Mouse (Mus musculus): ENCODE data around the gene Trappc10.

The Trappc10 gene

DNA sequence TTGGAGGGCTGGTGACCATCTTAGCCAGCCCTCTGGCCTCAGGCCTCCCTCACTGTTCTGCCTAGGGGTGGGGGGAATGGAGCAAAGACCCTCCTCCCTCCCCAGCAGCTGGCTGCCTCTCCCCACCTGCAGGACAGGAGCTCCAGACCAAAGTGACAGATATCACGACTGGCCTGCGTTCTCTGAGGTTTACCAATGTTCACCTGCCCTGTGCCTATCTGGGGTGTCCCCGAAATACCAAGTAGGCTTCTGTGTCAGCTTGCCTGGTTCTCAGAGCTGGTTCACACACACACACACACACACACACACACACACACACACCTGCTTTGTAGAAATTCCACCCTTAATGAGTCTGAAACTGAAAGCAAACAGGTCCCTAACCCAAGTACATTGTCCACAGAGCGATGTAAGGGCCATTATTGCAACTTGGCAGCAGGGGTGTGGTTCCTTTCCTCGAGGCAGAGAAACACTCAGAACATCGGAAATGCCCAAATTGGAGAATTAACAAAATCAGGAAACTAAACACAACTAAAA lies 13.8 kb upstream of the Trappc10 start:
- no peak for DNase-seq (ENCODE audit: low spot score in 2 of 2)

DNA sequence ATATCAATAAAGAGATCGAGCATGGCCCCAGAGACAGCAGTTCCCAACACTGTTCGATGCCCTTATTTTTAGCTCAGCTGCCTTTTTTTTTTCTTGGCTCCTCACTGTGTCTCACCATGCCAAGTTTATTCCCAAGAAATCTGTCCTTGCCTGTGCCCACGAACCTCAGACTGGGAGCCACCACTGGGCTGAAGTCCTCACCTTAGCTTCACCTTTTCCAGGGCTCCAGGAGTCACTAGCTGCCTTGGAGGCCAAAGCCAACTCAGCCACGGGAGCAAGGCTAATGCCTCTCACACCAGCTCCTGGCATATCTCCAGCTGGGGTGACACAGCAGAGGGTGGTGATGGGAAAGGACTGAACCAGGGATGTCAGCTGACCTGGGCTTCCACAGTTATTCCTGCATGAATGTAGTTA lies 11.2 kb upstream of the Trappc10 start:
- DNase-seq (ENCODE audit: low spot score in 2 of 2), result peak; percentile 59 to 62

GRCm38 (mm10) chr10:78247206-78247605 lies 2.8 kb upstream of the Trappc10 start:
- no peak for DNase-seq (ENCODE audit: low spot score in 2 of 2)

- DNase-seq (ENCODE audit: low spot score in 2 of 2), result no peak
These were observed 2.3 kb upstream of the Trappc10 start for GRCm38 (mm10) chr10:78246725-78247124.

DNA sequence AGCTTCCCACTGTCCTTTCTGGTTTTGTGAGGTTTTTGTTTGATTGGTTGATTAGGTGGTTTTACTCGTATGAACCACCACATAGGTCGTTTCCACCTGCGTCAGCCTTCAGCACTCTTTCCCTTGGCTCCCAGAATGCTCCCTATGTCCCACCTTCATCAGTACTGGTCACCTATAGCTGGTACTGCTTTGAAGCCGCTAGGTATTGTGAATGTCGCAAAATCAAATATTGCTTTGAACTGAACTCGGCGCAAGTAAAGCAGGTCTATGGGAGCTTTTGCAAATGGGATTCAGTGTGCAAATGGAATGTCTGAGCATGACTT lies 745 bp upstream of the Trappc10 start:
- DNase-seq (ENCODE audit: low spot score in 2 of 2), result no peak

- DNase-seq (ENCODE audit: low spot score in 2 of 2), result peak; percentile 57 to 58
These were observed 393 bp downstream of the Trappc10 start for GRCm38 (mm10) chr10:78244058-78244437.

GRCm38 (mm10) chr10:78238926-78239325 lies 5.5 kb downstream of the Trappc10 start:
- DNase-seq (ENCODE audit: low spot score in 2 of 2), result no peak

- no peak for DNase-seq (ENCODE audit: low spot score in 2 of 2)
These were observed 6.1 kb downstream of the Trappc10 start for GRCm38 (mm10) chr10:78238297-78238696.

- no peak for DNase-seq (ENCODE audit: low spot score in 2 of 2)
These were observed 6.6 kb downstream of the Trappc10 start for GRCm38 (mm10) chr10:78237809-78238208.

- no peak for DNase-seq (ENCODE audit: low spot score in 2 of 2)
These were observed 7.4 kb downstream of the Trappc10 start for GRCm38 (mm10) chr10:78236885-78237629.

DNA sequence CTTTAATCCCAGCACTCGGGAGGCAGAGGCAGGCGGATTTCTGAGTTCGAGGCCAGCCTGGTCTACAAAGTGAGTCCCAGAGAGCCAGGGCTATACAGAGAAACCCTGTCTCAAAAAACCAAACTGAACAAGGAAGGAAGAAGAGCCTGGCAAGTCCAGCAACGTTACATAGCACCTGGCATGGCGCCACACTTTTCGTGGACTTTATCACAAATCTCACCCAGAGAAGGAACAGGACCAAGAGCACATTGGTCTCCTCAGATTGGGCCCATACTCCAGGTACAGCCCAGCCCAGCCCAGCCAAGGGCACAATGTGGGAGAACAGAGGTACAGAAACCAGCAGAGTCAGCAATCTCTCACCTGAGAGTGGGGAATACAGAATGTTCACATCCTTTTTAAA lies 10.7 kb downstream of the Trappc10 start:
- DNase-seq (ENCODE audit: low spot score in 2 of 2), result no peak

- DNase-seq (ENCODE audit: low spot score in 2 of 2), result no peak
These were observed 11.3 kb downstream of the Trappc10 start for GRCm38 (mm10) chr10:78233161-78233560.

GRCm38 (mm10) chr10:78232301-78232980 lies 12.0 kb downstream of the Trappc10 start:
- DNase-seq (ENCODE audit: low spot score in 2 of 2), result no peak

DNA sequence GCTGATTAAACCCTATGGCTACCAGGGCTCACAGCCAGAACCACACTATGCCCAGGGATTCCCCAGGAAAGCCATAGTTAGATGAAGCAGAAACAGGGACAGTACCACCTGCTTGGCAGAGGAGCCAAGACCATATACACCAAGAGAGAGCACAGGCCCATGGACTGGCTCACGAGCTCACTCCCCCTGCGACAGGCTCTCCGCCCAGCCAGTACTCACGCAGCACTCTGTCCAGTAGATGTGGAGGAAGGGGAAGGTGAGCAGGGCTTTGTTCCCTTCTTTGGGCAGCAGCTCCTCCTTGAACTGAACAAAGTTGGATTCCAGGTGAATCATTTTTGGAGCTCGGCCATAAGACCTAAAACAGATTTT lies 15.9 kb downstream of the Trappc10 start:
- DNase-seq (ENCODE audit: low spot score in 2 of 2), result no peak

- DNase-seq (ENCODE audit: low spot score in 2 of 2), result no peak
These were observed 16.4 kb downstream of the Trappc10 start for GRCm38 (mm10) chr10:78227875-78228559.

GRCm38 (mm10) chr10:78224136-78224535 lies 20.3 kb downstream of the Trappc10 start:
- no peak for DNase-seq (ENCODE audit: low spot score in 2 of 2)

DNA sequence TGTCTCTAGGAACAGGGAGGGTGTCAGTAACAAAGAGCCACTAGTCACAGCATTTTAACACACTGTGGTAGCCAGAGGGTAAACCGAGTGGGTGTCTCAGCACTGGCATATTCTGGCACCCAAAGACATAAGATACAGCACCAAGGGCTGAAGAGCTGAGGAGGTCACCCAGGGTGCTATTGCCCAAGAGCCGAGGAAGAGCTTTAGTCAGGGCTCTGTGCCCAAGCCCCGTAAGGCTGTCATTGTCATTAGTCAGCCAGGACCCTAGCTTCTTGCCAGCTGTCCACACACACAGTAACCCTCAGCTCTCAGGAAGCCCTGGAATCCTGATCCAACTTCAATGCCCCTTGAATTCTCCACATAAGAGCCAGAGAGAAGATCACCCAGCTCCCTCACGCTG lies 21.5 kb downstream of the Trappc10 start:
- DNase-seq (ENCODE audit: low spot score in 2 of 2), result no peak

- no peak for DNase-seq (ENCODE audit: low spot score in 2 of 2)
These were observed 23.1 kb downstream of the Trappc10 start for GRCm38 (mm10) chr10:78221315-78221714.

- DNase-seq (ENCODE audit: low spot score in 2 of 2), result no peak
These were observed 24.9 kb downstream of the Trappc10 start for GRCm38 (mm10) chr10:78219528-78219927.

- no peak for DNase-seq (ENCODE audit: low spot score in 2 of 2)
These were observed 25.9 kb downstream of the Trappc10 start for GRCm38 (mm10) chr10:78218576-78218975.

DNA sequence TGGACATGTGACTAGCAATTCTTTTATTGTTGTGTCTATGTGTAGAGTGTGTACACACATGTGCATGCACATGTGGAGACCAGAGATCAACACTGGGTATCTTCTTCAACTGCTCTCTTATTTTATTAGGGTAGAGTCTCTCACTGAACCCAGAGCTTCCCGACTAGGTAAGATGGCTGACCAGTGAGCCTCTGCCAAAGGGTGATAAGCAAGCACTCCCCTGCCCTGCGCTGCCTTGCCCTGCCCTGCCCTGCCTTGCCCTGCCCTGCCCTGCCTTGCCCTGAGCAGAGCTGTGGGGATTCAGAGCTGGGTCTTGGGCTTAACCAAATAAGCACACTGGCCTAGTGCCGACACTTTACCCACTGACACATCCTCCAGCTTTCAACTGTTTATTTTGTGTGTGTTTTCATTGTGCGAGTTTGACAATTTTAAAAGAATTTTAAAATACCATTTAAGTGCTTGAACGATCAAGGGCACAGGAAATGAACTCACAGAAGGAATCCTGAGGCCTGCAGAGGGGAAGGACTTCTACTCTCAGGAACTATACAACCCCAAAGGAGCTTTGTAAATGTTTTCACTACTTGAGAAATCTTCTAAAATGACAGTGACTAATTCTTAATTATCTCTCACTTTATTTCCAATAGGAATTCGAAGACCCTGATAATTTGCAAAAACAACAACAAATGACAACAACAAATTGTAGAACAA lies 27.9 kb downstream of the Trappc10 start:
- DNase-seq (ENCODE audit: low spot score in 2 of 2), result no peak

- DNase-seq (ENCODE audit: low spot score in 2 of 2), result no peak
These were observed 30.1 kb downstream of the Trappc10 start for GRCm38 (mm10) chr10:78214371-78214770.

Measured in right cerebral cortex, postnatal 10 days (tissue).